Mouse (Mus musculus): ENCODE results near the gene Rell1.

DNA sequence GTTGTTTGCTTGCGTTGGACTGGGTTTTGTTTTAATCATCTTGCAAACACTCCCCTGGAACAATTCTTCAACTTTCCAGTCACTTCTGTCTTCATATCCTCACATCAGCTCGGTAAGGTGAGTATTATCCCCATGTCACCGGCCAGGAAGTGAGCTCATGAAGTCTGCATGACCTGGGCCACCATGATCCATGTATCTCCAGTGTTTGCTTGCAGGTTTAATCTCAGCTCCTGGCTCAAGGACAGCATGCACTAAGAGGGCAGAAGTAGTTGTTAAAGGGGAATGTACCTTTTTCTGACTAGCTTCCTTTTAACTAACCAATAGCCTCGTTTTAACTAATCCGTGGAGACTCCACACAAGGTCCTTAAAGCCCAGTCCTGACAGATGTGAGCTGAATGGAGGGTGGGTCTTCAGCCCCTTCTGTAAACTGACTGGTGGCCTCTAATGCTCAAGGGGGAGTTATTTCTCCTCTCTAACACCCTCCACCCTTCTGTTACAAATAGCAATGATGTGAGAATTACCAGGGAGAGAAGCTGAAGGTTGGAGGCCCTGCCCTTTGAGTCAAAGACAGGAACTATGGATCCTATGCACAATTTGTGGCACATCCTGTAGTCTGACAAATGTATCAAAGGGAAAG is 897 bp upstream of the Rell1 start:
- TF ChIP-seq CTCF (IDR thresholded peaks at IDR 0.05; ENCODE audit: low read depth, low read length) (no peak), POLR2A (IDR thresholded peaks at IDR 0.05; ENCODE audit: insufficient read depth, low read length) (no peak)
